8 mouse cellular contexts compared by ENCODE assay signal in the genomic region with DNA sequence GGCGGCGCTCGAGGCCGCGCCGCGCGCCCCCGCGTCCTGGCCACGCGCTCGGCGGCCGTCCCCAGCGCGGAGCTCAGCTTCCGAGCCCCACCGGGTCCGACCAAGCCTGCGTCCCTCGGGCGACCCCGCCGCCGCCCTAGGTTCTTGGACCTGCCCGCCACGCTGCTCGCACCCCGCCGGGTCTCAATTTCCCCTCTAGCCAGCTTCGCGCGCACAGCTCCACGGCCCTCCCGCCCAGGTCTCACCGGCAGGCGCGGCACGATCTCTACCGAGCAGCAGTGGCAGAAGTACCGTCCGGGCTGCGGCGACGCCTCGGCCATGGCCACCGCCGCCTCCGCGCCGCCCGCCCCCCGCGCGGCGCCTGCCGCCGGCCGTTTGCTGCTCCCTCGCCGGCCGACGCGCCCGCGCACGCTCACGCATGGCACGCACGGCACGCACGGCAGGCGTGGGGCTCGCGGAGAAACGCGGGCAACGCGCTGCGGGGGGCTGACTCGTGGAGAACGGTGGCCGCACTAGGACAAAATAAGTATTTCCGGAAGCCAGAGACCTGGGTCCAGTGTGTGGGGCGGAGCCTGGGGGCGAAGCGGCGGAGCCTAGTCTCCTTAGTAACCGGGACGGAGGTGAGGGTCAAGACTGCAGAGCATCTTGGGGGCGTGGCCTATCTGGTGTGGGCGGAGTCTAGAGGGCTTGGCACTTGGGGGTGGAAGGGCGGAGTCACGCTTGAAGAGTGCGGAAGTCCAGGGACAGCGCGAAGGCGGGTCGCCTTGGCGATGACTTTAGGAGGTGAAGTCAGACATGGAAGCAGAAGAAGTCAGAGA. TPM values are rescaled to one million over a fixed set of nuclear protein-coding genes. Genes with fewer than 3 reads are reported as not detected.
DNase-seq lines count a peak whose midpoint lies in the region; ATAC-seq and TF ChIP-seq lines count a peak whose summit lies in the region.

A gene (minus strand): TSS at position 445 of the 818 bp plus-strand sequence.

- peak; percentile 99 for DNase-seq in brain, embryonic 14.5 days (ENCODE audit: low read depth)
- DNase-seq in liver, adult 2 months (ENCODE audit: extremely low read depth, low read depth, low spot score) = peak; percentile 95
- DNase-seq in splenic B cell, adult 2 months (ENCODE audit: low read depth, low spot score) = peak; percentile 100

- peak; percentile 67; the same call in 1 of the 2 replicates for TF ChIP-seq POLR2A in brain, embryonic 14.5 days (IDR thresholded peaks at IDR 0.05; ENCODE audit: borderline replicate concordance, extremely low read depth, insufficient read depth, insufficient read length, poor library complexity, severe bottlenecking)
- TF ChIP-seq POLR2A in liver, adult 2 months (IDR thresholded peaks at IDR 0.05; ENCODE audit: extremely low read depth, insufficient read depth, low read length) = peak; percentile 51; the same call in 1 of the 2 replicates
- peak; percentile 94 for TF ChIP-seq POLR2A in myocyte (IDR thresholded peaks at IDR 0.05; ENCODE audit: insufficient read length, low read depth)

- no peaks in the 10 kb centered on the region for H3K9me3 ChIP-seq in erythroblast, embryonic 14.5 days (ENCODE audit: control insufficient read depth, low read length)
- H3K9me3 ChIP-seq in heart, embryonic 11.5 days (replicated peaks; ENCODE audit: control insufficient read depth, low read length) = no peaks in the 10 kb centered on the region
- H3K9me3 ChIP-seq in kidney, embryonic 16.5 days (ENCODE audit: low read length) = no peaks in the 10 kb centered on the region

- no peak for TF ChIP-seq CTCF in C2C12 (IDR thresholded peaks at IDR 0.05; ENCODE audit: control insufficient read depth, insufficient read depth, insufficient read length)
- no peak for TF ChIP-seq CTCF in brain, embryonic 14.5 days (IDR thresholded peaks at IDR 0.05; ENCODE audit: borderline replicate concordance, extremely low read depth, insufficient read depth, insufficient read length)
- TF ChIP-seq CTCF in liver, adult 2 months (IDR thresholded peaks at IDR 0.05; ENCODE audit: low read depth, low read length) = no peak

- H3K4me1 ChIP-seq in erythroblast, embryonic 14.5 days (ENCODE audit: control insufficient read depth) = peaks cover 54% of the 10 kb centered on the region
- peaks cover 35% of the 10 kb centered on the region for H3K4me1 ChIP-seq in heart, embryonic 11.5 days (ENCODE audit: control insufficient read depth, insufficient read depth, low read length)
- peaks cover 33% of the 10 kb centered on the region for H3K4me1 ChIP-seq in kidney, embryonic 16.5 days (ENCODE audit: insufficient read depth, low read length)
- peaks cover 20% of the 10 kb centered on the region for H3K4me1 ChIP-seq in liver, adult 2 months (ENCODE audit: control insufficient read depth, insufficient read depth, low read length)

- peak within 1 kb of the TSS; percentile 92 for H3K9ac ChIP-seq in heart, embryonic 11.5 days (ENCODE audit: low read depth, low read length)
- peak within 1 kb of the TSS; percentile 92 for H3K9ac ChIP-seq in kidney, embryonic 16.5 days (replicated peaks; ENCODE audit: low read length)
- H3K9ac ChIP-seq in liver, adult 2 months (ENCODE audit: low read depth, low read length) = peak within 1 kb of the TSS; percentile 97

- under 1% methylated on average over 92 of the region's 101 CpGs for WGBS in heart, embryonic 11.5 days (ENCODE audit: insufficient replicate concordance)
- WGBS in kidney, embryonic 16.5 days = under 1% methylated on average over 82 of the region's 101 CpGs
- 1% methylated on average over 97 of the region's 101 CpGs for WGBS in liver, adult 2 months

- H3K79me2 ChIP-seq in C2C12 (ENCODE audit: control insufficient read depth, insufficient read depth) = peaks cover 50% of the 10 kb centered on the region
- peaks cover 27% of the 10 kb centered on the region for H3K79me2 ChIP-seq in liver, adult 2 months (ENCODE audit: control insufficient read depth, insufficient read depth, low read length)
- peaks cover 44% of the 10 kb centered on the region for H3K79me2 ChIP-seq in myocyte (ENCODE audit: control insufficient read depth, insufficient read depth)

- H3ac ChIP-seq in C2C12 (ENCODE audit: control insufficient read depth, insufficient read length, low read depth) = peak within 1 kb of the TSS; percentile 89
- H3ac ChIP-seq in myocyte (ENCODE audit: control insufficient read depth, insufficient read length) = peak within 1 kb of the TSS; percentile 67

- ATAC-seq in heart, embryonic 11.5 days (replicated peaks; ENCODE audit: insufficient number of reproducible peaks, low FRiP score, low TSS enrichment) = peak; percentile 92
- peak; percentile 93 for ATAC-seq in kidney, embryonic 16.5 days (ENCODE audit: low FRiP score, low TSS enrichment)

- H3K79me3 ChIP-seq in C2C12 (ENCODE audit: low read depth) = peaks cover 44% of the 10 kb centered on the region

- peak within 1 kb of the TSS; percentile 96 for H3K4me2 ChIP-seq in heart, embryonic 11.5 days
- peak within 1 kb of the TSS; percentile 95 for H3K4me2 ChIP-seq in kidney, embryonic 16.5 days (replicated peaks; ENCODE audit: low read depth, low read length)
- H3K4me2 ChIP-seq in myocyte (ENCODE audit: low read depth) = peak within 1 kb of the TSS; percentile 90

- H3K27ac ChIP-seq in heart, embryonic 11.5 days (ENCODE audit: low read depth, low read length) = peak within 1 kb of the TSS; percentile 92
- H3K27ac ChIP-seq in kidney, embryonic 16.5 days (ENCODE audit: low read length) = peak within 1 kb of the TSS; percentile 97
- peak within 1 kb of the TSS; percentile 81 for H3K27ac ChIP-seq in liver, adult 2 months (replicated peaks; ENCODE audit: insufficient read depth, low read depth, low read length)

- H3K27me3 ChIP-seq in C2C12 (ENCODE audit: control insufficient read depth, insufficient read depth, insufficient read length) (no peaks in the 10 kb centered on the region), myocyte (ENCODE audit: control insufficient read depth, insufficient read depth, insufficient read length) (no peaks in the 10 kb centered on the region)
- peaks cover 5% of the 10 kb centered on the region for H3K27me3 ChIP-seq in erythroblast, embryonic 14.5 days (ENCODE audit: control insufficient read depth)
- H3K27me3 ChIP-seq in heart, embryonic 11.5 days (ENCODE audit: control insufficient read depth, insufficient read depth, low read length) = peaks cover 3% of the 10 kb centered on the region; the same call in 1 of the 2 replicates
- no peaks in the 10 kb centered on the region for H3K27me3 ChIP-seq in kidney, embryonic 16.5 days (ENCODE audit: insufficient read depth, low read length)
- H3K27me3 ChIP-seq in liver, adult 2 months (ENCODE audit: control insufficient read depth, insufficient read depth, low read length) = no peaks in the 10 kb centered on the region
- no peaks in the 10 kb centered on the region for H3K27me3 ChIP-seq in splenic B cell, adult 2 months (ENCODE audit: control insufficient read depth, insufficient read depth, low read length, poor library complexity, severe bottlenecking)

- peaks cover 34% of the 10 kb centered on the region for H3K36me3 ChIP-seq in C2C12 (ENCODE audit: control insufficient read depth, insufficient read depth)
- H3K36me3 ChIP-seq in erythroblast, embryonic 14.5 days (ENCODE audit: control insufficient read depth) = peaks cover 37% of the 10 kb centered on the region
- H3K36me3 ChIP-seq in heart, embryonic 11.5 days (ENCODE audit: control insufficient read depth, insufficient read depth, low read length) = peaks cover 7% of the 10 kb centered on the region
- peaks cover 10% of the 10 kb centered on the region for H3K36me3 ChIP-seq in kidney, embryonic 16.5 days (ENCODE audit: insufficient read depth, low read length)
- H3K36me3 ChIP-seq in liver, adult 2 months (ENCODE audit: control insufficient read depth, insufficient read depth, low read length) = no peaks in the 10 kb centered on the region; the same call in 1 of the 2 replicates
- H3K36me3 ChIP-seq in myocyte (ENCODE audit: control insufficient read depth, insufficient read depth) = no peaks in the 10 kb centered on the region
- no peaks in the 10 kb centered on the region for H3K36me3 ChIP-seq in splenic B cell, adult 2 months (ENCODE audit: control insufficient read depth, insufficient read depth, low read length, poor library complexity, severe bottlenecking)

- H3K4me3 ChIP-seq in C2C12 (ENCODE audit: insufficient read depth, poor library complexity, severe bottlenecking) (peak within 1 kb of the TSS; percentile 99), myocyte (peak within 1 kb of the TSS; percentile 65)
- H3K4me3 ChIP-seq in erythroblast, embryonic 14.5 days (replicated peaks) = peak within 1 kb of the TSS; percentile 78
- H3K4me3 ChIP-seq in heart, embryonic 11.5 days (ENCODE audit: low read depth, low read length) = peak within 1 kb of the TSS; percentile 92
- H3K4me3 ChIP-seq in kidney, embryonic 16.5 days (ENCODE audit: low read length) = peak within 1 kb of the TSS; percentile 87
- H3K4me3 ChIP-seq in liver, adult 2 months (ENCODE audit: insufficient read depth, low read depth, low read length) = peak within 1 kb of the TSS; percentile 89

TF ChIP-seq in C2C12, 6 proteins besides CTCF, POLR2A, EP300 and RAD21:
- TF ChIP-seq USF1 (IDR thresholded peaks at IDR 0.05; ENCODE audit: low read depth) = no peak
- TF ChIP-seq CEBPB (IDR thresholded peaks at IDR 0.05; ENCODE audit: low read depth) = no peak
- peak; percentile 82 for TF ChIP-seq MAX (IDR thresholded peaks at IDR 0.05)

TF ChIP-seq in myocyte, 11 proteins besides CTCF, POLR2A, EP300 and RAD21:
- TF ChIP-seq E2F4 (IDR thresholded peaks at IDR 0.05; ENCODE audit: insufficient read depth) = peak; percentile 10
- TF ChIP-seq POLR2AphosphoS2 (IDR thresholded peaks at IDR 0.05; ENCODE audit: insufficient read length, low read depth) = peak; percentile 68
- TF ChIP-seq MYOD1 (IDR thresholded peaks at IDR 0.05; ENCODE audit: control insufficient read depth in 1 of 3, insufficient read length in 2 of 3, low read depth in 2 of 3) = peak in 1 of 3 experiments; percentile 51
- no peak for TF ChIP-seq USF1 (IDR thresholded peaks at IDR 0.05; ENCODE audit: low read depth)
- TF ChIP-seq TCF3 (IDR thresholded peaks at IDR 0.05; ENCODE audit: insufficient read length, low read depth) = peak; percentile 57
- TF ChIP-seq SRF (IDR thresholded peaks at IDR 0.05; ENCODE audit: control insufficient read depth, insufficient read length, low read depth) = no peak
- TF ChIP-seq MYOG (IDR thresholded peaks at IDR 0.05; ENCODE audit: control insufficient read depth in 1 of 3, insufficient read depth in 1 of 3, insufficient read length in 2 of 3, low read depth in 2 of 3) = peak in 2 of 3 experiments; percentile 46 to 52

RNA-seq across cellular contexts. Expression of the gene that starts here (rescaled TPM):
- polyA plus RNA-seq in C2C12 (2012; fragmentation: generic; extraction: Trizol) (116 TPM), myocyte (2012; fragmentation: generic; extraction: Trizol) (91.3 TPM)
- 157 and 182 TPM in 2 replicates for polyA plus RNA-seq in brain, embryonic 14.5 days (2012; rRNA removed)
- polyA plus RNA-seq in erythroblast, embryonic 14.5 days (2012) = 35.3 and 45.1 TPM in 2 replicates
- polyA plus RNA-seq in heart, embryonic 11.5 days (2014; fragmentation: Nextera tagmentation; extraction: Ambion mirVana) = 63.1 and 69.0 TPM in 2 replicates
- polyA plus RNA-seq in kidney, embryonic 16.5 days (2015; fragmentation: Nextera tagmentation; extraction: Ambion mirVana) = 66.4 and 77.0 TPM in 2 replicates
- 7.6 and 11.7 TPM in 2 replicates for total RNA-seq in liver, adult 2 months (2014; rRNA removed)
- polyA plus RNA-seq in liver, adult 2 months (2012; rRNA removed) = 65.1 and 70.6 TPM in 2 replicates

Comparison
In these comparisons a context has a peak if more than half of its experiments do, and no peak if none do; other contexts are left out.
1. Peak in every context shown above with its lines: DNase-seq, ATAC-seq, H3K4me3 ChIP-seq and H3K27ac ChIP-seq.